Mouse (Mus musculus) urinary bladder, postnatal 25 days (tissue): Measurements from ENCODE around the gene Banf2.

Source experiments
- DNase-seq: peaks from one replicate; pipeline ENCODE4 v3.0.0; 2022; ENCODE audit warnings: low spot score

The Banf2 gene

GRCm38 (mm10) chr2:144025361-144025760 is 7.5 kb upstream of the Banf2 start:
- DNase-seq = no peak

- no peak for DNase-seq
Measured at GRCm38 (mm10) chr2:144026456-144026855, 6.4 kb upstream of the Banf2 start.

- DNase-seq = no peak
Measured at GRCm38 (mm10) chr2:144030791-144031190, 2.1 kb upstream of the Banf2 start.

- no peak for DNase-seq
Measured at GRCm38 (mm10) chr2:144044726-144045125, 11.9 kb downstream of the Banf2 start.

- no peak for DNase-seq
Measured at GRCm38 (mm10) chr2:144045756-144046560, 13.1 kb downstream of the Banf2 start.

- DNase-seq = no peak
Measured at GRCm38 (mm10) chr2:144046916-144047315, 14.1 kb downstream of the Banf2 start.

GRCm38 (mm10) chr2:144050146-144050680 is 17.4 kb downstream of the Banf2 start:
- no peak for DNase-seq

GRCm38 (mm10) chr2:144050861-144051260 is 18.0 kb downstream of the Banf2 start:
- no peak for DNase-seq

GRCm38 (mm10) chr2:144052410-144053065 is 19.7 kb downstream of the Banf2 start:
- DNase-seq = no peak

- no peak for DNase-seq
Measured at GRCm38 (mm10) chr2:144057735-144058134, 24.9 kb downstream of the Banf2 start.

GRCm38 (mm10) chr2:144061701-144062100 is 28.8 kb downstream of the Banf2 start:
- DNase-seq = no peak

- DNase-seq = no peak
Measured at GRCm38 (mm10) chr2:144065499-144065898, 32.6 kb downstream of the Banf2 start.

- DNase-seq = no peak
Measured at GRCm38 (mm10) chr2:144069663-144070062, 36.8 kb downstream of the Banf2 start.

- no peak for DNase-seq
Measured at GRCm38 (mm10) chr2:144070479-144070878, 37.6 kb downstream of the Banf2 start.

GRCm38 (mm10) chr2:144072642-144073041 is 39.8 kb downstream of the Banf2 start:
- DNase-seq = no peak

- DNase-seq = no peak
Measured at GRCm38 (mm10) chr2:144074059-144074458, 41.2 kb downstream of the Banf2 start.

GRCm38 (mm10) chr2:144076625-144077024 is 43.8 kb downstream of the Banf2 start:
- no peak for DNase-seq

- no peak for DNase-seq
Measured at GRCm38 (mm10) chr2:144078897-144079296, 46.0 kb downstream of the Banf2 start.

GRCm38 (mm10) chr2:144086183-144086847 is 53.5 kb downstream of the Banf2 start:
- DNase-seq = no peak

GRCm38 (mm10) chr2:144087899-144088584 is 55.2 kb downstream of the Banf2 start:
- DNase-seq = no peak

- DNase-seq = no peak
Measured at GRCm38 (mm10) chr2:144092767-144093166, 59.9 kb downstream of the Banf2 start.

- DNase-seq = no peak
Measured at GRCm38 (mm10) chr2:144094721-144095120, 61.9 kb downstream of the Banf2 start.
